Mouse (Mus musculus): ENCODE measurements at regions not wholly inside any gene's neighbourhood (a gene's known extent, or its start where the extent isn't known, plus 50 kb on each side); places are given as distances from the start of the nearest gene placed in this dataset.

DNA sequence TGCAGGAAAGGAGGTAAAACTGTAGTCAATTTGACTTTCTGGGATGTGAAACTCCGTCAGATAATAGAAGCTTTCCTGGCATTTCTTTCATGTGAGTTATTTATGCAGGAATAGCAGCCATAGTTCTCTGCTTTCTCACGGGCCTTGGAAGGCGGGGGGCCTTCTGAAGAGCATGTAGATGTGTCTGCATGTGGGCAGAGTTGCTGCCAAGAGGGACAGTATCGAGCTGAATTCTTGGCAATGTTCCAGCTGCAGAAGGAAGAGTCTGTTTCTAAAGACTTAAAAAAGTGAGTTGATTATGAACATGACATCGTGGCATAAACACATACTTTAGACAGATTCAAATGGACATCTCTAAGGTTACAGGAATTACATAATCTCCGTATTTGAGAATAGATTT is 374.5 kb upstream of the Fam241a start:
- TF ChIP-seq POLR2A (IDR thresholded peaks at IDR 0.05; ENCODE audit: borderline replicate concordance, control insufficient read depth, low read depth, low read length) (no peak), CTCF (IDR thresholded peaks at IDR 0.05; ENCODE audit: control insufficient read depth, insufficient read depth, low read length) (no peak)
